Mouse (Mus musculus): ENCODE measurements around the gene Alkbh2.

- no peak for TF ChIP-seq CTCF (IDR thresholded peaks at IDR 0.05; ENCODE audit: low read depth, low read length)
- TF ChIP-seq POLR2A (IDR thresholded peaks at IDR 0.05; ENCODE audit: extremely low read depth, insufficient read depth, low read length), result no peak
These were observed 19.3 kb upstream of the Alkbh2 start for GRCm38 (mm10) chr5:114147043-114147972.

Measured in liver, adult 2 months (tissue).